12 mouse cellular contexts compared by ENCODE assay signal in the genomic region with DNA sequence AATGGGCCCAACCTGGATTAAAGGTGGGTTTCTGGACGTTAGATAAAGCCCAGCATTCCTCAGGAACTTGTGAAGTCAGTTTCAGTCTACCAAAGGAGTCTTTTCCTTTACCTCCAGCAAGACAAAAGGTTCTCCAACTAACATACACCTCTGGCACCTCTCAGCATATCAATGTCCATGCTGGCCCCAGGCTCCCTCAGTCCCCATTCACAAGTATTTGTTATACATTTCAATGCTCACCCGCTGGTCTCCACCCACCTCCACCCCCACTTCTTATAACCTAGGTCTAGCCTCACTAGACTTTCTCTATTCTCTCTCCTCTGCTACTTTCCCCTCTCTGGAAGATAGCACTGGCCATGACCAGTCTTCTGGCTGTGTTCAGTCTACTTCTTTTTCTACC.
A peak's percentile ranks its signal among the peaks of the same experiment; 100 is the strongest.
DNase-seq lines count a peak whose midpoint lies in the region; ATAC-seq and TF ChIP-seq lines count a peak whose summit lies in the region.
"Had no signal": no experiment of that assay in that cellular context is flagged by ENCODE, and none has a peak within 500 bp of the region (broad histone marks: within the 10 kb centered on the region; RNA-seq: fewer than 3 reads in every experiment).

No protein-coding gene starts in this region.

- ATAC-seq in heart, embryonic 11.5 days (replicated peaks; ENCODE audit: insufficient number of reproducible peaks, low FRiP score, low TSS enrichment) = no peak
- no peak for ATAC-seq in kidney, postnatal 0 days (replicated peaks; ENCODE audit: low FRiP score, low read depth)
- ATAC-seq: intestine, embryonic 16.5 days had no signal

- peak overlapping the region; percentile 97 for H3K27ac ChIP-seq in heart, embryonic 11.5 days (ENCODE audit: low read depth, low read length)
- H3K27ac ChIP-seq in kidney, postnatal 0 days = 0 out of 2 replicates have a peak overlapping the region, but pooled peaks have one; percentile 91
- H3K27ac ChIP-seq in ES-Bruce4 (ENCODE audit: insufficient read depth, low read length) = peak overlapping the region; percentile 87; the same call in 1 of the 2 replicates
- peak overlapping the region; percentile 89 for H3K27ac ChIP-seq in brown adipose tissue, adult 24 weeks (replicated peaks; ENCODE audit: low read depth, low read length)

- WGBS in heart, embryonic 11.5 days (ENCODE audit: insufficient replicate concordance) = 46% methylated on average over 2 of the region's 2 CpGs
- 80% methylated on average over 2 of the region's 2 CpGs for WGBS in kidney, postnatal 0 days

- TF ChIP-seq CTCF in kidney, postnatal 0 days (IDR thresholded peaks at IDR 0.05; ENCODE audit: low read depth) = no peak
- no peak for TF ChIP-seq CTCF in ES-Bruce4 (IDR thresholded peaks at IDR 0.05; ENCODE audit: low read depth, low read length)

- H3K9ac ChIP-seq in heart, embryonic 11.5 days (ENCODE audit: low read depth, low read length) = no peak overlapping the region
- H3K9ac ChIP-seq in kidney, postnatal 0 days (ENCODE audit: low read depth, low read length) = no peak overlapping the region
- no peak overlapping the region for H3K9ac ChIP-seq in ES-Bruce4 (ENCODE audit: low read depth, poor library complexity, severe bottlenecking)
- H3K9ac ChIP-seq: liver, embryonic 13.5 days had no signal

- peak; percentile 90 for TF ChIP-seq EP300 in ES-Bruce4 (IDR thresholded peaks at IDR 0.05; ENCODE audit: insufficient read depth, low read depth, low read length)

- no peak overlapping the region for H3K4me2 ChIP-seq in heart, embryonic 11.5 days
- no peak overlapping the region for H3K4me2 ChIP-seq in kidney, postnatal 0 days (ENCODE audit: low read length)
- H3K4me2 ChIP-seq: liver, embryonic 13.5 days had no signal

- no peaks in the 10 kb centered on the region for H3K27me3 ChIP-seq in heart, embryonic 11.5 days (ENCODE audit: control insufficient read depth, insufficient read depth, low read length)
- no peaks in the 10 kb centered on the region for H3K27me3 ChIP-seq in kidney, postnatal 0 days (ENCODE audit: insufficient read depth, low read length)
- H3K27me3 ChIP-seq in ES-Bruce4 (ENCODE audit: control insufficient read depth, insufficient read depth, low read length, poor library complexity, severe bottlenecking) = no peaks in the 10 kb centered on the region
- H3K27me3 ChIP-seq: liver, embryonic 13.5 days had no signal

- no peak for TF ChIP-seq POLR2A in ES-Bruce4 (IDR thresholded peaks at IDR 0.05; ENCODE audit: insufficient read depth, low read length)

- DNase-seq in heart, postnatal 4 days = no peak
- DNase-seq in kidney, postnatal 0 days (ENCODE audit: low spot score) = no peak
- no peak for DNase-seq in kidney, adult 8-10 months
- no peak for DNase-seq in neural tube, embryonic 10.5 days (ENCODE audit: extremely low spot score, low spot score)
- DNase-seq: cerebellum, adult 18-20 months; kidney, postnatal 25 days; liver, embryonic 13.5 days; right cerebral cortex, postnatal 14 days had no signal

- peaks cover 14% of the 10 kb centered on the region; the same call in 1 of the 2 replicates for H3K4me1 ChIP-seq in heart, embryonic 11.5 days (ENCODE audit: control insufficient read depth, insufficient read depth, low read length)
- H3K4me1 ChIP-seq in kidney, postnatal 0 days (replicated peaks; ENCODE audit: insufficient read depth, low read length) = peaks cover 13% of the 10 kb centered on the region
- H3K4me1 ChIP-seq in ES-Bruce4 (ENCODE audit: control insufficient read depth, insufficient read depth, low read length) = peaks cover 8% of the 10 kb centered on the region
- peaks cover 9% of the 10 kb centered on the region for H3K4me1 ChIP-seq in brown adipose tissue, adult 24 weeks (ENCODE audit: control insufficient read depth, insufficient read depth, insufficient read length, low read length)

- H3K4me3 ChIP-seq in heart, embryonic 11.5 days (ENCODE audit: low read depth, low read length) = no peak overlapping the region
- H3K4me3 ChIP-seq in kidney, postnatal 0 days (replicated peaks; ENCODE audit: low read depth, low read length) = no peak overlapping the region
- no peak overlapping the region for H3K4me3 ChIP-seq in ES-Bruce4 (ENCODE audit: low read depth, low read length)
- no peak overlapping the region for H3K4me3 ChIP-seq in brown adipose tissue, adult 24 weeks (ENCODE audit: insufficient read depth, low read depth, low read length)
- H3K4me3 ChIP-seq: liver, embryonic 13.5 days had no signal

- H3K36me3 ChIP-seq in heart, embryonic 11.5 days (ENCODE audit: control insufficient read depth, insufficient read depth, low read length) = no peaks in the 10 kb centered on the region
- no peaks in the 10 kb centered on the region for H3K36me3 ChIP-seq in kidney, postnatal 0 days (ENCODE audit: insufficient read depth, low read length)
- H3K36me3 ChIP-seq in ES-Bruce4 (ENCODE audit: control insufficient read depth, insufficient read depth, low read length, poor library complexity, severe bottlenecking) = no peaks in the 10 kb centered on the region
- H3K36me3 ChIP-seq: liver, embryonic 13.5 days had no signal

- no peaks in the 10 kb centered on the region for H3K9me3 ChIP-seq in heart, embryonic 11.5 days (replicated peaks; ENCODE audit: control insufficient read depth, low read length)
- H3K9me3 ChIP-seq in kidney, postnatal 0 days (replicated peaks; ENCODE audit: low read length) = no peaks in the 10 kb centered on the region
- H3K9me3 ChIP-seq in ES-Bruce4 (replicated peaks; ENCODE audit: control insufficient read depth, insufficient read depth, low read length, poor library complexity, severe bottlenecking) = no peaks in the 10 kb centered on the region
- H3K9me3 ChIP-seq: liver, embryonic 13.5 days had no signal
